Mouse (Mus musculus) liver, adult 2 months (tissue): ENCODE results near the gene Rnf169. TPM values are rescaled to one million over a fixed set of nuclear protein-coding genes. Genes with fewer than 3 reads are reported as not detected.

ENCODE experiments used
- DNase-seq: peaks from one replicate; pipeline ENCODE4 v3.0.0-alpha.2; 2011; ENCODE audit warnings: low read depth, low spot score; ENCODE audit errors: extremely low read depth
- H3K27ac ChIP-seq: fragments of 200-500 bp; replicated peaks from 2 replicates; pipeline ENCODE4 v1.5.1; 2012; ENCODE audit warnings: low read depth, mild to moderate bottlenecking, control low read depth, inconsistent platforms, low read length; ENCODE audit not compliant: insufficient read depth
- H3K27me3 ChIP-seq: fragments of 200-500 bp; 2 replicates; pipeline ENCODE4 v1.6.1; 2012; ENCODE audit warnings: mild to moderate bottlenecking, moderate library complexity, low read length, inconsistent platforms; ENCODE audit not compliant: control insufficient read depth, insufficient read depth
- H3K36me3 ChIP-seq: fragments of 200-500 bp; 2 replicates; pipeline ENCODE4 v1.6.1; 2012; ENCODE audit warnings: low read length, inconsistent platforms; ENCODE audit not compliant: control insufficient read depth, insufficient read depth
- H3K4me1 ChIP-seq: fragments of 200-500 bp; 2 replicates; pipeline ENCODE4 v1.6.1; 2011; ENCODE audit warnings: low read length; ENCODE audit not compliant: control insufficient read depth, insufficient read depth
- H3K4me3 ChIP-seq: fragments of 200-500 bp; 2 replicates; pipeline ENCODE4 v1.5.1; 2011; ENCODE audit warnings: low read depth, mild to moderate bottlenecking, control low read depth, low read length, moderate library complexity; ENCODE audit not compliant: insufficient read depth
- H3K79me2 ChIP-seq: fragments of 200-500 bp; 2 replicates; pipeline ENCODE4 v1.6.1; 2012; ENCODE audit warnings: inconsistent platforms, mild to moderate bottlenecking, low read length, moderate library complexity; ENCODE audit not compliant: control insufficient read depth, insufficient read depth
- H3K9ac ChIP-seq: fragments of 200-500 bp; 2 replicates; pipeline ENCODE4 v1.6.1; 2012; ENCODE audit warnings: low read depth, mild to moderate bottlenecking, control low read depth, inconsistent platforms, low read length
- CTCF ChIP-seq: fragments of 200-500 bp; IDR thresholded peaks from 2 replicates; pipeline ENCODE4 v1.5.1; 2011; ENCODE audit warnings: low read depth, low read length, control low read depth
- POLR2A ChIP-seq: fragments of 200-500 bp; IDR thresholded peaks from 2 replicates; pipeline ENCODE4 v1.6.1; 2011; ENCODE audit warnings: low read length, control low read depth; ENCODE audit not compliant: insufficient read depth; ENCODE audit errors: extremely low read depth
- WGBS: fragments of 180-500 bp; shearing (Covaris S2); methylation state at CpG from one replicate; pipeline ENCODE4 v1.1.7; 2018; 5-methylcytosine and 5-hydroxymethylcytosine counted together
- polyA plus RNA-seq: library from polyadenylated mRNA; depleted of rRNA; stranded (reverse); fragments of >200 nt; gene quantifications from 2 replicates; pipeline ENCODE4 v1.2.3, GENCODE M21; 2012
- total RNA-seq: library from RNA; depleted of rRNA; stranded (reverse); fragments of >200 nt; gene quantifications from 2 replicates; pipeline ENCODE4 v1.2.3, GENCODE M21; 2014

The Rnf169 gene
- total and polyA plus RNA-seq, 2 experiments, result 5.6 to 27.6 TPM

GRCm38 (mm10) chr7:100003781-100004180, 23.5 kb upstream of the Rnf169 start:
- no peak overlapping the region for H3K4me3 ChIP-seq
- peaks cover 15% of the 10 kb centered on the region for H3K27me3 ChIP-seq
- WGBS, result 39% methylated on average over 9 of the region's 9 CpGs
- H3K4me1 ChIP-seq, result no peaks in the 10 kb centered on the region
- no peak for TF ChIP-seq POLR2A
- peak; percentile 63; the same call in 1 of the 2 replicates for TF ChIP-seq CTCF
- H3K9ac ChIP-seq, result no peak overlapping the region
- H3K27ac ChIP-seq, result no peak overlapping the region
- no peaks in the 10 kb centered on the region for H3K79me2 ChIP-seq
- no peaks in the 10 kb centered on the region for H3K36me3 ChIP-seq
- peak; percentile 29 for DNase-seq

GRCm38 (mm10) chr7:99998668-99999067, 18.4 kb upstream of the Rnf169 start:
- WGBS, result 73% methylated on average over 3 of the region's 3 CpGs
- no peak for TF ChIP-seq POLR2A
- TF ChIP-seq CTCF, result no peak
- no peak overlapping the region for H3K4me3 ChIP-seq
- no peak for DNase-seq
- H3K79me2 ChIP-seq, result no peaks in the 10 kb centered on the region
- H3K27ac ChIP-seq, result no peak overlapping the region
- no peaks in the 10 kb centered on the region for H3K36me3 ChIP-seq
- H3K27me3 ChIP-seq, result no peaks in the 10 kb centered on the region
- H3K9ac ChIP-seq, result no peak overlapping the region
- H3K4me1 ChIP-seq, result no peaks in the 10 kb centered on the region

GRCm38 (mm10) chr7:99995186-99995585, 14.9 kb upstream of the Rnf169 start:
- no peaks in the 10 kb centered on the region for H3K36me3 ChIP-seq
- 71% methylated on average over 7 of the region's 7 CpGs for WGBS

GRCm38 (mm10) chr7:99993159-99993558, 12.9 kb upstream of the Rnf169 start:
- H3K27ac ChIP-seq, result no peak overlapping the region
- 86% methylated on average over 7 of the region's 7 CpGs for WGBS
- TF ChIP-seq POLR2A (no peak), CTCF (no peak)
- no peak for DNase-seq
- H3K4me3 ChIP-seq, result no peak overlapping the region
- H3K27me3 ChIP-seq, result no peaks in the 10 kb centered on the region
- no peaks in the 10 kb centered on the region for H3K36me3 ChIP-seq
- H3K9ac ChIP-seq, result no peak overlapping the region
- no peaks in the 10 kb centered on the region for H3K4me1 ChIP-seq
- H3K79me2 ChIP-seq, result no peaks in the 10 kb centered on the region

More at GRCm38 (mm10) chr7:99995186-99995585, 14.9 kb upstream of the Rnf169 start:
- no peak for TF ChIP-seq POLR2A
- TF ChIP-seq CTCF, result no peak
- Histone ChIP-seq H3K79me2 (no peaks in the 10 kb centered on the region), H3K4me1 (no peaks in the 10 kb centered on the region), H3K27me3 (no peaks in the 10 kb centered on the region), H3K27ac (no peak overlapping the region), H3K9ac (no peak overlapping the region), H3K4me3 (no peak overlapping the region)
- no peak for DNase-seq

GRCm38 (mm10) chr7:99990990-99991707, 10.9 kb upstream of the Rnf169 start:
- no peaks in the 10 kb centered on the region for H3K36me3 ChIP-seq
- no peaks in the 10 kb centered on the region for H3K4me1 ChIP-seq
- no peaks in the 10 kb centered on the region for H3K27me3 ChIP-seq
- DNase-seq, result no peak
- no peak overlapping the region for H3K4me3 ChIP-seq
- H3K27ac ChIP-seq, result no peak overlapping the region
- TF ChIP-seq POLR2A (no peak), CTCF (no peak)
- H3K79me2 ChIP-seq, result no peaks in the 10 kb centered on the region
- no peak overlapping the region for H3K9ac ChIP-seq
- WGBS, result 81% methylated on average over 8 of the region's 8 CpGs
